Mouse (Mus musculus) small intestine, adult 2 months (tissue): ENCODE data around the gene Zc3hc1. TPM values are rescaled to one million over a fixed set of nuclear protein-coding genes. Genes with fewer than 3 reads are reported as not detected.
A peak's percentile ranks its signal among the peaks of the same experiment; 100 is the strongest.
"Not testable (repeated sequence)": the region's sequence is repeated elsewhere in the genome, so short reads cannot be mapped to it uniquely, and the experiment has no call there.

Source experiments
- H3K27ac ChIP-seq: fragments of 200-500 bp; 2 replicates; pipeline ENCODE4 v1.5.1; 2012; ENCODE audit warnings: low read depth, low read length, control low read depth, inconsistent platforms; ENCODE audit not compliant: insufficient read depth
- H3K27me3 ChIP-seq: fragments of 200-500 bp; 2 replicates; pipeline ENCODE4 v1.6.1; 2012; ENCODE audit warnings: mild to moderate bottlenecking, moderate library complexity, low read length, inconsistent platforms; ENCODE audit not compliant: control insufficient read depth, insufficient read depth
- H3K36me3 ChIP-seq: fragments of 200-500 bp; 2 replicates; pipeline ENCODE4 v1.6.1; 2012; ENCODE audit warnings: mild to moderate bottlenecking, low read length, control low read depth, inconsistent platforms; ENCODE audit not compliant: control insufficient read depth, insufficient read depth
- H3K4me1 ChIP-seq: fragments of 200-500 bp; 2 replicates; pipeline ENCODE4 v1.6.1; 2012; ENCODE audit warnings: low read length, inconsistent platforms, mixed read lengths; ENCODE audit not compliant: control insufficient read depth, insufficient read depth, insufficient read length
- H3K4me3 ChIP-seq: fragments of 200-500 bp; 2 replicates; pipeline ENCODE4 v1.5.1; 2012; ENCODE audit warnings: low read depth, mild to moderate bottlenecking, control low read depth, inconsistent platforms, low read length, moderate library complexity
- CTCF ChIP-seq: fragments of 200-500 bp; IDR thresholded peaks from 2 replicates; pipeline ENCODE4 v1.5.1; 2012; ENCODE audit warnings: low read depth, mild to moderate bottlenecking, control low read depth, inconsistent platforms, low read length, moderate library complexity, mixed read lengths; ENCODE audit not compliant: insufficient replicate concordance, insufficient read length; ENCODE audit errors: extremely low read depth
- POLR2A ChIP-seq: fragments of 200-500 bp; IDR thresholded peaks from 2 replicates; pipeline ENCODE4 v1.6.1; 2012; ENCODE audit warnings: low read depth, mild to moderate bottlenecking, control low read depth, inconsistent platforms, low read length, moderate library complexity
- WGBS: fragments of 180-500 bp; shearing (Covaris S2); methylation state at CpG from one replicate; pipeline ENCODE4 v1.1.7; 2018; 5-methylcytosine and 5-hydroxymethylcytosine counted together
- polyA plus RNA-seq: library from polyadenylated mRNA; depleted of rRNA; stranded (reverse); fragments of >200 nt; gene quantifications from 2 replicates; pipeline ENCODE4 v1.2.3, GENCODE M21; 2012

Zc3hc1 gene
- polyA plus RNA-seq, 1 experiment, result 5.9 TPM

GRCm38 (mm10) chr6:30400716-30401115 is 9.9 kb upstream of the Zc3hc1 start:
- Histone ChIP-seq H3K4me3 (no peak overlapping the region), H3K4me1 (peaks cover 2% of the 10 kb centered on the region; the same call in 1 of the 2 replicates), H3K36me3 (no peaks in the 10 kb centered on the region), H3K27ac (no peak overlapping the region), H3K27me3 (no peaks in the 10 kb centered on the region)
- TF ChIP-seq POLR2A (no peak), CTCF (no peak)
- WGBS, result 3% methylated on average over 7 of the region's 7 CpGs

DNA sequence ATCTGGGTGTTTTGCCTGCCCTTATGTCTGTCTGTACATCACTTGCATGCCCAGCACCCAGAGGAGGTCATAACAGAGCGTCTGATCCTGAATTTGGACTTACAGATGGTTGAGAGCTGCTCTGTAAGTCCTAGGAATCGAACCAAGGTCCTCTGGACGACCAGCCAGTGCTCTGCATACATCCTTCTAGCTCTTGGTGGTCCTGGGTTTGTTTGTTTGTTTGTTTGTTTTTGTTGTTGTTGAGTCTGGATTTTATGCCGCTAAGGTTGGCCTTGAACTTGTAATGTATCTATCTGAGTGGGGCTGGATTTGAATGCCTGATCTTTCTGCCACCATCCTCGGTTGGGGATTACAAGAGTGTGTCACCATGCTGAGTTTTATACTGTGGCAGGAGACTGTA is 9.3 kb upstream of the Zc3hc1 start:
- 73% methylated on average over 5 of the region's 5 CpGs for WGBS
- peaks cover 2% of the 10 kb centered on the region; the same call in 1 of the 2 replicates for H3K4me1 ChIP-seq
- no peak for TF ChIP-seq CTCF
- no peak for TF ChIP-seq POLR2A
- no peaks in the 10 kb centered on the region for H3K27me3 ChIP-seq
- H3K36me3 ChIP-seq, result no peaks in the 10 kb centered on the region
- no peak overlapping the region for H3K4me3 ChIP-seq
- no peak overlapping the region for H3K27ac ChIP-seq

GRCm38 (mm10) chr6:30391996-30392395 is 1.2 kb upstream of the Zc3hc1 start:
- TF ChIP-seq CTCF (no peak), POLR2A (no peak)
- Histone ChIP-seq H3K4me1 (no peaks in the 10 kb centered on the region), H3K36me3 (no peaks in the 10 kb centered on the region), H3K27ac (no peak overlapping the region), H3K4me3 (no peak overlapping the region), H3K27me3 (no peaks in the 10 kb centered on the region)
- WGBS, result 88% methylated on average over 7 of the region's 7 CpGs

GRCm38 (mm10) chr6:30390271-30390670 is 557 bp downstream of the Zc3hc1 start:
- H3K27ac ChIP-seq, H3K4me1 ChIP-seq, H3K27me3 ChIP-seq: not testable (repeated sequence)
- H3K4me3 ChIP-seq, result peak overlapping the region; percentile 67
- H3K36me3 ChIP-seq, result peaks cover 10% of the 10 kb centered on the region
- WGBS, result 6% methylated on average over 4 of the region's 4 CpGs

DNA sequence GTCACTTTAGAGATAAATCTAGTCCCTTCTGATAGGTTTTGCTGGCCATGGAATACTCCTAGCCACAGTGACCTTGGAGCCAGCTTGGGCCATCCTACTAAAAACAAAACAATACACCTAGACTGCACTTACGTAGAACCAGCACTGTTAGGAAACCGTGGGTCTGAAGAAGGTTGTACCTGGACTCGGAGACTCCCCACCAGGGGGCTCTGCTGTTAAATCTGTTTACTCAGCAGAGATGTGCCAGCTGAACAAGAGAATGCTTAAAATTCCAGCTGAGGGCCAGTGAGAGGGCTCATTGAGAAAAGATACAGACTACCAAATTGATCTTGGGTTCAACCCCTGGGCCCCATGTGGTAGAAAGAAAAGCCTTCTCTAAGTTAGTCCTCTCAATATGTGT is 9.7 kb downstream of the Zc3hc1 start:
- Histone ChIP-seq H3K36me3 (peaks cover 40% of the 10 kb centered on the region), H3K27me3 (no peaks in the 10 kb centered on the region), H3K4me1 (no peaks in the 10 kb centered on the region), H3K27ac (no peak overlapping the region), H3K4me3 (no peak overlapping the region)
- TF ChIP-seq CTCF, result no peak
- no peak for TF ChIP-seq POLR2A
- WGBS, result 75% methylated on average over 3 of the region's 3 CpGs

DNA sequence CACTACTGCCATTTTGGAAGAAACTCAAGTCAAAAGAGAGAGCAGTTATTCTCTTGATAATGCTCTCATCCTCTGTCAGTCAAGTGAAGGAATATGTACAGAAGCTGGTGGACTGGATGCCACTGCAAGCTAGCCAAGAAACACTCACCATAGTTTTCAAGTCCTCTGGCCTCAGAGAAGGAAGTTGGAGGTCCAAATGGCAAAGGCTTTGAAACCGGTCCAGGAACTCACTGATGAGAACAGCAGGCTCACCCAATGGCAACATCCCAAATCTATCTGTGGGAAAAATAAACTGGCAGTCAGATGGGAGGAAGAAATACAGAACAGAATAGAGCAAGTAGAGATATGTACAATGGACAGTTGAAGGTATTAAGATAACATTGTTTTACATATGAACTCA is 15.0 kb downstream of the Zc3hc1 start:
- TF ChIP-seq CTCF, result no peak
- no peak for TF ChIP-seq POLR2A
- H3K27me3 ChIP-seq, result no peaks in the 10 kb centered on the region
- H3K27ac ChIP-seq, result no peak overlapping the region
- H3K36me3 ChIP-seq, result peaks cover 59% of the 10 kb centered on the region
- no peaks in the 10 kb centered on the region for H3K4me1 ChIP-seq
- no peak overlapping the region for H3K4me3 ChIP-seq
- WGBS, result 50% methylated on average over 1 of the region's 1 CpGs

GRCm38 (mm10) chr6:30374731-30375510 is 15.9 kb downstream of the Zc3hc1 start:
- Histone ChIP-seq H3K27me3 (no peaks in the 10 kb centered on the region), H3K4me1 (no peaks in the 10 kb centered on the region), H3K4me3 (no peak overlapping the region), H3K36me3 (peaks cover 60% of the 10 kb centered on the region), H3K27ac (peak overlapping the region; percentile 38; the same call in 1 of the 2 replicates)
- TF ChIP-seq POLR2A, result no peak
- TF ChIP-seq CTCF, result no peak
- 88% methylated on average over 16 of the region's 16 CpGs for WGBS
